ENCODE assay signal across 9 mouse cellular contexts in genomic region chr7:45360404-45361125, GRCm38 (mm10). TPM values are rescaled to one million over a fixed set of nuclear protein-coding genes. Genes with fewer than 3 reads are reported as not detected.
DNase-seq lines count a peak whose midpoint lies in the region; ATAC-seq and TF ChIP-seq lines count a peak whose summit lies in the region.
"Had no signal": no experiment of that assay in that cellular context is flagged by ENCODE, and none has a peak within 500 bp of the region (broad histone marks: within the 10 kb centered on the region; RNA-seq: fewer than 3 reads in every experiment).

No protein-coding gene starts in this region.

- no peak overlapping the region for H3K27ac ChIP-seq in lung, embryonic 16.5 days (ENCODE audit: low read length)
- no peak overlapping the region for H3K27ac ChIP-seq in embryonic facial prominence, embryonic 14.5 days (replicated peaks; ENCODE audit: low read depth, low read length)
- no peak overlapping the region for H3K27ac ChIP-seq in hindbrain, postnatal 0 days
- H3K27ac ChIP-seq in neural tube, embryonic 15.5 days (replicated peaks): no peak overlapping the region

- 45% methylated on average over 18 of the region's 18 CpGs for WGBS in lung, embryonic 16.5 days
- WGBS in embryonic facial prominence, embryonic 14.5 days: 52% methylated on average over 18 of the region's 18 CpGs
- WGBS in hindbrain, postnatal 0 days: 61% methylated on average over 18 of the region's 18 CpGs
- 63% methylated on average over 18 of the region's 18 CpGs for WGBS in neural tube, embryonic 15.5 days

- H3K4me3 ChIP-seq in lung, embryonic 16.5 days (ENCODE audit: low read length): no peak overlapping the region
- H3K4me3 ChIP-seq in embryonic facial prominence, embryonic 14.5 days (ENCODE audit: low read depth, low read length): no peak overlapping the region
- H3K4me3 ChIP-seq in hindbrain, postnatal 0 days (ENCODE audit: low read length): peak overlapping the region; percentile 46; the same call in 1 of the 2 replicates
- H3K4me3 ChIP-seq in neural tube, embryonic 15.5 days (replicated peaks): no peak overlapping the region; the same call in 1 of the 2 replicates

- peaks cover 47% of the 10 kb centered on the region for H3K27me3 ChIP-seq in lung, embryonic 16.5 days (ENCODE audit: control insufficient read depth, insufficient read depth, low read depth, low read length)
- H3K27me3 ChIP-seq in embryonic facial prominence, embryonic 14.5 days (replicated peaks; ENCODE audit: control insufficient read depth, insufficient read depth, low read length): peaks cover 45% of the 10 kb centered on the region
- no peaks in the 10 kb centered on the region for H3K27me3 ChIP-seq in hindbrain, postnatal 0 days (ENCODE audit: insufficient read depth, low read length)
- peaks cover 4% of the 10 kb centered on the region; the same call in 1 of the 2 replicates for H3K27me3 ChIP-seq in neural tube, embryonic 15.5 days (replicated peaks)

- no peak for TF ChIP-seq CTCF in hindbrain, postnatal 0 days (IDR thresholded peaks at IDR 0.05; ENCODE audit: low read depth)

- H3K36me3 ChIP-seq in lung, embryonic 16.5 days (ENCODE audit: control insufficient read depth, insufficient read depth, low read length): no peaks in the 10 kb centered on the region
- no peaks in the 10 kb centered on the region for H3K36me3 ChIP-seq in embryonic facial prominence, embryonic 14.5 days (ENCODE audit: control insufficient read depth, insufficient read depth, low read length)
- H3K36me3 ChIP-seq in hindbrain, postnatal 0 days (ENCODE audit: insufficient read depth, low read length): peaks cover 14% of the 10 kb centered on the region
- H3K36me3 ChIP-seq in neural tube, embryonic 15.5 days: peaks cover 34% of the 10 kb centered on the region

- H3K9me3 ChIP-seq in lung, embryonic 16.5 days (ENCODE audit: control insufficient read depth, low read length): no peaks in the 10 kb centered on the region
- H3K9me3 ChIP-seq in embryonic facial prominence, embryonic 14.5 days (ENCODE audit: control insufficient read depth, low read length): no peaks in the 10 kb centered on the region
- H3K9me3 ChIP-seq in hindbrain, postnatal 0 days (ENCODE audit: low read length): no peaks in the 10 kb centered on the region
- no peaks in the 10 kb centered on the region for H3K9me3 ChIP-seq in neural tube, embryonic 15.5 days (replicated peaks)

- H3K9ac ChIP-seq in lung, embryonic 16.5 days (ENCODE audit: low read length): no peak overlapping the region
- H3K9ac ChIP-seq in embryonic facial prominence, embryonic 14.5 days (ENCODE audit: low read depth, low read length): no peak overlapping the region
- H3K9ac ChIP-seq in hindbrain, postnatal 0 days (replicated peaks; ENCODE audit: low read length): no peak overlapping the region
- no peak overlapping the region for H3K9ac ChIP-seq in neural tube, embryonic 15.5 days (replicated peaks)

- H3K4me1 ChIP-seq in lung, embryonic 16.5 days (replicated peaks; ENCODE audit: control insufficient read depth, insufficient read depth, low read length): peaks cover 13% of the 10 kb centered on the region
- peaks cover 10% of the 10 kb centered on the region; the same call in 1 of the 2 replicates for H3K4me1 ChIP-seq in embryonic facial prominence, embryonic 14.5 days (ENCODE audit: control insufficient read depth, insufficient read depth, low read length)
- H3K4me1 ChIP-seq in hindbrain, postnatal 0 days (ENCODE audit: insufficient read depth, low read length): peaks cover 11% of the 10 kb centered on the region
- H3K4me1 ChIP-seq in neural tube, embryonic 15.5 days: peaks cover 37% of the 10 kb centered on the region

- H3K4me2 ChIP-seq in lung, embryonic 16.5 days (ENCODE audit: low read depth, low read length): peak overlapping the region; percentile 83; the same call in 1 of the 2 replicates
- 0 out of 2 replicates have a peak overlapping the region, but pooled peaks have one; percentile 82 for H3K4me2 ChIP-seq in embryonic facial prominence, embryonic 14.5 days (ENCODE audit: low read depth, low read length)
- H3K4me2 ChIP-seq in hindbrain, postnatal 0 days (ENCODE audit: low read depth, low read length): peak overlapping the region; percentile 68; the same call in 1 of the 2 replicates
- H3K4me2 ChIP-seq in neural tube, embryonic 15.5 days: peak overlapping the region; percentile 83

- DNase-seq in lung, postnatal 10 days: no peak
- DNase-seq in embryonic facial prominence, embryonic 14.5 days (ENCODE audit: low spot score): no peak
- no peak for DNase-seq in hindbrain, postnatal 0 days (ENCODE audit: low spot score)
- DNase-seq in urinary bladder, adult 2 months (ENCODE audit: low spot score): no peak
- no peak for DNase-seq in adrenal gland, adult (ENCODE audit: inconsistent age in 2 of 2, low spot score in 1 of 2)

- peak; percentile 0; the same call in 1 of the 2 replicates for ATAC-seq in lung, embryonic 16.5 days (ENCODE audit: low read depth)
- ATAC-seq in embryonic facial prominence, embryonic 14.5 days (ENCODE audit: low read depth): no peak
- ATAC-seq in hindbrain, postnatal 0 days: no peak; the same call in 1 of the 2 replicates
- ATAC-seq in neural tube, embryonic 15.5 days (ENCODE audit: low FRiP score): no peak
- no peak for ATAC-seq in inflammation-experienced regulatory T-cells, adult 6 months

RNA-seq across cellular contexts. Expression of gene Ppfia3, which starts 6.3 kb away (rescaled TPM):
- polyA plus RNA-seq in lung, embryonic 16.5 days (2015; fragmentation: Nextera tagmentation; extraction: Ambion mirVana): 2.2 and 2.5 TPM in 2 replicates
- polyA plus RNA-seq in embryonic facial prominence, embryonic 14.5 days (2014; fragmentation: Nextera tagmentation; extraction: Ambion mirVana): 4.8 and 6.9 TPM in 2 replicates
- total RNA-seq in hindbrain, postnatal 0 days (2014; rRNA removed): 91.9 and 107 TPM in 2 replicates
- 25.5 and 26.7 TPM in 2 replicates for polyA plus RNA-seq in hindbrain, postnatal 0 days (2015; fragmentation: Nextera tagmentation; extraction: Ambion mirVana)
- 27.3 and 29.5 TPM in 2 replicates for polyA plus RNA-seq in neural tube, embryonic 15.5 days (2015; fragmentation: Nextera tagmentation; extraction: Ambion mirVana)
- under 1 TPM in 2 of 3 experiments, not detected in 1; 0.19 to 0.60 TPM for polyA plus RNA-seq in inflammation-experienced regulatory T-cells, adult 6 months (2017; shearing (Covaris generic))
- polyA plus RNA-seq in urinary bladder, adult 2 months (2012; rRNA removed): 1.4 and 1.9 TPM in 2 replicates
- total RNA-seq: liver, adult 2 months had no signal
- polyA plus RNA-seq: liver, adult 2 months had no signal

RNA-seq across cellular contexts. Expression of gene Lin7b, which starts 9.8 kb away (rescaled TPM):
- polyA plus RNA-seq in lung, embryonic 16.5 days (2015; fragmentation: Nextera tagmentation; extraction: Ambion mirVana): 0.53 TPM in 2 replicates
- polyA plus RNA-seq in embryonic facial prominence, embryonic 14.5 days (2014; fragmentation: Nextera tagmentation; extraction: Ambion mirVana): 2.4 TPM in 2 replicates
- total RNA-seq in hindbrain, postnatal 0 days (2014; rRNA removed): 87.4 and 94.2 TPM in 2 replicates
- 69.3 and 76.1 TPM in 2 replicates for polyA plus RNA-seq in hindbrain, postnatal 0 days (2015; fragmentation: Nextera tagmentation; extraction: Ambion mirVana)
- polyA plus RNA-seq in neural tube, embryonic 15.5 days (2015; fragmentation: Nextera tagmentation; extraction: Ambion mirVana): 48.2 and 58.3 TPM in 2 replicates
- not detected for polyA plus RNA-seq in inflammation-experienced regulatory T-cells, adult 6 months (2017; shearing (Covaris generic))
- 19.2 and 21.0 TPM in 2 replicates for polyA plus RNA-seq in urinary bladder, adult 2 months (2012; rRNA removed)
- total RNA-seq: liver, adult 2 months had no signal
- polyA plus RNA-seq: liver, adult 2 months had no signal

RNA-seq across cellular contexts. Expression of gene Hrc, which starts 25.5 kb away (rescaled TPM):
- 1.8 and 2.0 TPM in 2 replicates for polyA plus RNA-seq in lung, embryonic 16.5 days (2015; fragmentation: Nextera tagmentation; extraction: Ambion mirVana)
- polyA plus RNA-seq in embryonic facial prominence, embryonic 14.5 days (2014; fragmentation: Nextera tagmentation; extraction: Ambion mirVana): 11.0 and 15.8 TPM in 2 replicates
- 0.26 and 0.72 TPM in 2 replicates for total RNA-seq in hindbrain, postnatal 0 days (2014; rRNA removed)
- 0.16 and 0.34 TPM in 2 replicates for polyA plus RNA-seq in hindbrain, postnatal 0 days (2015; fragmentation: Nextera tagmentation; extraction: Ambion mirVana)
- 0.75 and 0.79 TPM in 2 replicates for polyA plus RNA-seq in neural tube, embryonic 15.5 days (2015; fragmentation: Nextera tagmentation; extraction: Ambion mirVana)
- not detected for polyA plus RNA-seq in inflammation-experienced regulatory T-cells, adult 6 months (2017; shearing (Covaris generic))
- polyA plus RNA-seq in urinary bladder, adult 2 months (2012; rRNA removed): 0.59 and 1.1 TPM in 2 replicates
- polyA plus RNA-seq: liver, adult 2 months had no signal

RNA-seq across cellular contexts. Expression of gene Trpm4, which starts 27.0 kb away (rescaled TPM):
- 19.6 and 25.0 TPM in 2 replicates for polyA plus RNA-seq in lung, embryonic 16.5 days (2015; fragmentation: Nextera tagmentation; extraction: Ambion mirVana)
- 16.6 and 18.2 TPM in 2 replicates for polyA plus RNA-seq in embryonic facial prominence, embryonic 14.5 days (2014; fragmentation: Nextera tagmentation; extraction: Ambion mirVana)
- total RNA-seq in hindbrain, postnatal 0 days (2014; rRNA removed): 29.5 and 35.7 TPM in 2 replicates
- polyA plus RNA-seq in hindbrain, postnatal 0 days (2015; fragmentation: Nextera tagmentation; extraction: Ambion mirVana): 11.2 and 13.0 TPM in 2 replicates
- polyA plus RNA-seq in neural tube, embryonic 15.5 days (2015; fragmentation: Nextera tagmentation; extraction: Ambion mirVana): 9.4 and 12.0 TPM in 2 replicates
- 10 to 100 TPM; 17.2 to 21.7 (median 19.3) TPM for polyA plus RNA-seq in inflammation-experienced regulatory T-cells, adult 6 months (2017; shearing (Covaris generic))
- polyA plus RNA-seq in urinary bladder, adult 2 months (2012; rRNA removed): 33.6 and 39.8 TPM in 2 replicates

RNA-seq across cellular contexts. Expression of gene Snrnp70, which starts 35.0 kb away (rescaled TPM):
- polyA plus RNA-seq in lung, embryonic 16.5 days (2015; fragmentation: Nextera tagmentation; extraction: Ambion mirVana): 181 and 191 TPM in 2 replicates
- polyA plus RNA-seq in embryonic facial prominence, embryonic 14.5 days (2014; fragmentation: Nextera tagmentation; extraction: Ambion mirVana): 56.5 and 61.1 TPM in 2 replicates
- 228 and 240 TPM in 2 replicates for total RNA-seq in hindbrain, postnatal 0 days (2014; rRNA removed)
- polyA plus RNA-seq in hindbrain, postnatal 0 days (2015; fragmentation: Nextera tagmentation; extraction: Ambion mirVana): 143 and 145 TPM in 2 replicates
- polyA plus RNA-seq in neural tube, embryonic 15.5 days (2015; fragmentation: Nextera tagmentation; extraction: Ambion mirVana): 166 and 190 TPM in 2 replicates
- polyA plus RNA-seq in inflammation-experienced regulatory T-cells, adult 6 months (2017; shearing (Covaris generic)): 100 to 1,000 TPM in 1 of 3 experiments, 10 to 100 TPM in 2; 72.4 to 131 (median 77.7) TPM
- 364 and 412 TPM in 2 replicates for polyA plus RNA-seq in urinary bladder, adult 2 months (2012; rRNA removed)
